Mouse (Mus musculus): ENCODE measurements around the gene Vstm2l. TPM values are rescaled to one million over a fixed set of nuclear protein-coding genes. Genes with fewer than 3 reads are reported as not detected.

Vstm2l gene
- polyA plus RNA-seq, 2 experiments = 0.06 TPM; not detected in 1

GRCm38 (mm10) chr2:157986235-157986634 is 71.8 kb downstream of the Vstm2l start:
- no peak overlapping the region for H3K4me3 ChIP-seq (ENCODE audit: insufficient read depth in 1 of 2, low read depth in 2 of 2, low read length in 2 of 2)
- H3K4me1 ChIP-seq (replicated peaks; ENCODE audit: control insufficient read depth in 2 of 2, insufficient read depth in 2 of 2, low read length in 1 of 2) = no peaks in the 10 kb centered on the region
- WGBS (ENCODE audit: insufficient replicate concordance) = 65% methylated on average over 6 of the region's 6 CpGs
- ATAC-seq (ENCODE audit: insufficient read depth) = no peak
- no peak overlapping the region for H3K9ac ChIP-seq (replicated peaks)
- H3K9me3 ChIP-seq (ENCODE audit: control insufficient read depth, low read length) = no peaks in the 10 kb centered on the region
- no peak overlapping the region for H3K4me2 ChIP-seq (ENCODE audit: low read depth)
- H3K36me3 ChIP-seq (replicated peaks; ENCODE audit: control insufficient read depth, insufficient read depth, low read depth) = no peaks in the 10 kb centered on the region
- no peak for TF ChIP-seq EP300 (IDR thresholded peaks at IDR 0.05; ENCODE audit: low read depth)
- TF ChIP-seq CTCF (IDR thresholded peaks at IDR 0.05; ENCODE audit: low read depth) = no peak
- no peak for DNase-seq (ENCODE audit: low read depth in 3 of 3, low spot score in 3 of 3)
- no peaks in the 10 kb centered on the region for H3K27me3 ChIP-seq (ENCODE audit: control insufficient read depth, insufficient read depth, low read length)
- H3K27ac ChIP-seq = no peak overlapping the region

GRCm38 (mm10) chr2:157988416-157989190 is 74.2 kb downstream of the Vstm2l start:
- Histone ChIP-seq H3K36me3 (replicated peaks; ENCODE audit: control insufficient read depth, insufficient read depth, low read depth) (peaks cover 6% of the 10 kb centered on the region), H3K27me3 (ENCODE audit: control insufficient read depth, insufficient read depth, low read length) (no peaks in the 10 kb centered on the region), H3K4me2 (ENCODE audit: low read depth) (no peak overlapping the region), H3K27ac (no peak overlapping the region), H3K9ac (replicated peaks) (no peak overlapping the region), H3K4me3 (ENCODE audit: insufficient read depth in 1 of 2, low read depth in 2 of 2, low read length in 2 of 2) (no peak overlapping the region), H3K9me3 (ENCODE audit: control insufficient read depth, low read length) (no peaks in the 10 kb centered on the region), H3K4me1 (replicated peaks; ENCODE audit: control insufficient read depth in 2 of 2, insufficient read depth in 2 of 2, low read length in 1 of 2) (no peaks in the 10 kb centered on the region)
- DNase-seq (ENCODE audit: low read depth in 3 of 3, low spot score in 3 of 3) (no peak), ATAC-seq (ENCODE audit: insufficient read depth) (no peak)
- 61% methylated on average over 7 of the region's 7 CpGs for WGBS (ENCODE audit: insufficient replicate concordance)
- TF ChIP-seq CTCF (IDR thresholded peaks at IDR 0.05; ENCODE audit: low read depth) = no peak
- TF ChIP-seq EP300 (IDR thresholded peaks at IDR 0.05; ENCODE audit: low read depth) = no peak

GRCm38 (mm10) chr2:157989946-157990345 is 75.5 kb downstream of the Vstm2l start:
- 85% methylated on average over 2 of the region's 2 CpGs for WGBS (ENCODE audit: insufficient replicate concordance)
- H3K27me3 ChIP-seq (ENCODE audit: control insufficient read depth, insufficient read depth, low read length) = no peaks in the 10 kb centered on the region
- DNase-seq (ENCODE audit: low read depth in 3 of 3, low spot score in 3 of 3) = no peak

GRCm38 (mm10) chr2:157991026-157991425 is 76.6 kb downstream of the Vstm2l start:
- peaks cover 10% of the 10 kb centered on the region for H3K36me3 ChIP-seq (replicated peaks; ENCODE audit: control insufficient read depth, insufficient read depth, low read depth)
- 44% methylated on average over 6 of the region's 6 CpGs for WGBS (ENCODE audit: insufficient replicate concordance)

More at GRCm38 (mm10) chr2:157989946-157990345, 75.5 kb downstream of the Vstm2l start:
- H3K27ac ChIP-seq = no peak overlapping the region
- H3K4me3 ChIP-seq (ENCODE audit: insufficient read depth in 1 of 2, low read depth in 2 of 2, low read length in 2 of 2) = no peak overlapping the region
- H3K9ac ChIP-seq (replicated peaks) = no peak overlapping the region
- H3K4me1 ChIP-seq (replicated peaks; ENCODE audit: control insufficient read depth in 2 of 2, insufficient read depth in 2 of 2, low read length in 1 of 2) = no peaks in the 10 kb centered on the region
- H3K9me3 ChIP-seq (ENCODE audit: control insufficient read depth, low read length) = no peaks in the 10 kb centered on the region
- H3K36me3 ChIP-seq (replicated peaks; ENCODE audit: control insufficient read depth, insufficient read depth, low read depth) = peaks cover 9% of the 10 kb centered on the region
- H3K4me2 ChIP-seq (ENCODE audit: low read depth) = no peak overlapping the region
- no peak for ATAC-seq (ENCODE audit: insufficient read depth)
- TF ChIP-seq CTCF (IDR thresholded peaks at IDR 0.05; ENCODE audit: low read depth) = peak; percentile 48
- no peak for TF ChIP-seq EP300 (IDR thresholded peaks at IDR 0.05; ENCODE audit: low read depth)

GRCm38 (mm10) chr2:157992501-157992900 is 78.0 kb downstream of the Vstm2l start:
- Histone ChIP-seq H3K9me3 (ENCODE audit: control insufficient read depth, low read length) (no peaks in the 10 kb centered on the region), H3K4me2 (ENCODE audit: low read depth) (no peak overlapping the region), H3K36me3 (replicated peaks; ENCODE audit: control insufficient read depth, insufficient read depth, low read depth) (peaks cover 10% of the 10 kb centered on the region), H3K9ac (replicated peaks) (no peak overlapping the region), H3K27me3 (ENCODE audit: control insufficient read depth, insufficient read depth, low read length) (no peaks in the 10 kb centered on the region), H3K27ac (no peak overlapping the region), H3K4me3 (ENCODE audit: insufficient read depth in 1 of 2, low read depth in 2 of 2, low read length in 2 of 2) (no peak overlapping the region), H3K4me1 (replicated peaks; ENCODE audit: control insufficient read depth in 2 of 2, insufficient read depth in 2 of 2, low read length in 1 of 2) (no peaks in the 10 kb centered on the region)
- DNase-seq (ENCODE audit: low read depth in 3 of 3, low spot score in 3 of 3) (no peak), ATAC-seq (ENCODE audit: insufficient read depth) (no peak)
- WGBS (ENCODE audit: insufficient replicate concordance) = 90% methylated on average over 4 of the region's 4 CpGs
- TF ChIP-seq EP300 (IDR thresholded peaks at IDR 0.05; ENCODE audit: low read depth) (no peak), CTCF (IDR thresholded peaks at IDR 0.05; ENCODE audit: low read depth) (no peak)

More at GRCm38 (mm10) chr2:157991026-157991425, 76.6 kb downstream of the Vstm2l start:
- no peak overlapping the region for H3K9ac ChIP-seq (replicated peaks)
- ATAC-seq (ENCODE audit: insufficient read depth) = no peak
- no peak overlapping the region for H3K4me3 ChIP-seq (ENCODE audit: insufficient read depth in 1 of 2, low read depth in 2 of 2, low read length in 2 of 2)
- no peak overlapping the region for H3K4me2 ChIP-seq (ENCODE audit: low read depth)
- DNase-seq (ENCODE audit: low read depth in 3 of 3, low spot score in 3 of 3) = no peak
- no peaks in the 10 kb centered on the region for H3K9me3 ChIP-seq (ENCODE audit: control insufficient read depth, low read length)
- no peak overlapping the region for H3K27ac ChIP-seq
- no peaks in the 10 kb centered on the region for H3K27me3 ChIP-seq (ENCODE audit: control insufficient read depth, insufficient read depth, low read length)
- TF ChIP-seq CTCF (IDR thresholded peaks at IDR 0.05; ENCODE audit: low read depth) = no peak
- no peak for TF ChIP-seq EP300 (IDR thresholded peaks at IDR 0.05; ENCODE audit: low read depth)
- no peaks in the 10 kb centered on the region for H3K4me1 ChIP-seq (replicated peaks; ENCODE audit: control insufficient read depth in 2 of 2, insufficient read depth in 2 of 2, low read length in 1 of 2)

Other genes starting within 250 kb of the Vstm2l start
- 8.2 and 11.6 TPM in 2 replicates for gene Ctnnbl1, start 177.3 kb upstream of the Vstm2l start, polyA plus RNA-seq (2012; rRNA removed)
- gene Ctnnbl1, start 177.3 kb upstream of the Vstm2l start, polyA plus RNA-seq (2014; fragmentation: Nextera tagmentation; extraction: Ambion mirVana) = 19.2 and 22.8 TPM in 2 replicates
- 9.3 and 11.1 TPM in 2 replicates for gene Tti1, start 113.8 kb downstream of the Vstm2l start, polyA plus RNA-seq (2012; rRNA removed)
- gene Tti1, start 113.8 kb downstream of the Vstm2l start, polyA plus RNA-seq (2014; fragmentation: Nextera tagmentation; extraction: Ambion mirVana) = 11.3 and 12.4 TPM in 2 replicates
- 12.1 and 14.1 TPM in 2 replicates for gene Rprd1b, start 113.8 kb downstream of the Vstm2l start, polyA plus RNA-seq (2012; rRNA removed)
- 21.6 and 24.8 TPM in 2 replicates for gene Rprd1b, start 113.8 kb downstream of the Vstm2l start, polyA plus RNA-seq (2014; fragmentation: Nextera tagmentation; extraction: Ambion mirVana)
- 41.9 and 44.6 TPM in 2 replicates for gene Tgm2, start 231.8 kb downstream of the Vstm2l start, polyA plus RNA-seq (2012; rRNA removed)
- 34.6 and 37.7 TPM in 2 replicates for gene Tgm2, start 231.8 kb downstream of the Vstm2l start, polyA plus RNA-seq (2014; fragmentation: Nextera tagmentation; extraction: Ambion mirVana)

Measured in liver, embryonic 14.5 days (tissue).